Mouse (Mus musculus): ENCODE measurements around the gene Myl6b.
"Not testable (repeated sequence)": the region's sequence is repeated elsewhere in the genome, so short reads cannot be mapped to it uniquely, and the experiment has no call there.

The Myl6b gene

GRCm38 (mm10) chr10:128516677-128517076 lies 18.2 kb upstream of the Myl6b start:
- no peak for DNase-seq

- DNase-seq, result no peak
Measured at GRCm38 (mm10) chr10:128516029-128516428, 17.5 kb upstream of the Myl6b start.

- no peak for DNase-seq
Measured at GRCm38 (mm10) chr10:128515044-128515443, 16.6 kb upstream of the Myl6b start.

GRCm38 (mm10) chr10:128511761-128512160 lies 13.3 kb upstream of the Myl6b start:
- DNase-seq, result no peak

- DNase-seq, result no peak
Measured at GRCm38 (mm10) chr10:128511189-128511588, 12.7 kb upstream of the Myl6b start.

GRCm38 (mm10) chr10:128510301-128510700 lies 11.8 kb upstream of the Myl6b start:
- DNase-seq, result no peak

- DNase-seq, result no peak
Measured at GRCm38 (mm10) chr10:128509831-128510230, 11.3 kb upstream of the Myl6b start.

- no peak for DNase-seq
Measured at GRCm38 (mm10) chr10:128509203-128509602, 10.7 kb upstream of the Myl6b start.

- no peak for DNase-seq
Measured at GRCm38 (mm10) chr10:128508260-128508659, 9.8 kb upstream of the Myl6b start.

- DNase-seq, result no peak
Measured at GRCm38 (mm10) chr10:128505974-128506373, 7.5 kb upstream of the Myl6b start.

GRCm38 (mm10) chr10:128505371-128505667 lies 6.8 kb upstream of the Myl6b start:
- DNase-seq, result not testable (repeated sequence)

GRCm38 (mm10) chr10:128504641-128505370 lies 6.3 kb upstream of the Myl6b start:
- no peak for DNase-seq

GRCm38 (mm10) chr10:128504012-128504411 lies 5.5 kb upstream of the Myl6b start:
- DNase-seq, result no peak

GRCm38 (mm10) chr10:128503532-128503931 lies 5.0 kb upstream of the Myl6b start:
- DNase-seq, result no peak

- no peak for DNase-seq
Measured at GRCm38 (mm10) chr10:128502341-128502740, 3.9 kb upstream of the Myl6b start.

- DNase-seq, result peak; percentile 70
Measured at GRCm38 (mm10) chr10:128499116-128499671, 709 bp upstream of the Myl6b start.

GRCm38 (mm10) chr10:128497134-128497737 lies 1.2 kb downstream of the Myl6b start:
- no peak for DNase-seq

- DNase-seq, result no peak
Measured at GRCm38 (mm10) chr10:128496509-128497077, 1.9 kb downstream of the Myl6b start.

GRCm38 (mm10) chr10:128495903-128496302 lies 2.6 kb downstream of the Myl6b start:
- DNase-seq, result no peak

GRCm38 (mm10) chr10:128495270-128495669 lies 3.2 kb downstream of the Myl6b start:
- DNase-seq, result no peak

GRCm38 (mm10) chr10:128494667-128495245 lies 3.7 kb downstream of the Myl6b start:
- DNase-seq, result no peak

GRCm38 (mm10) chr10:128493695-128494666 lies 4.5 kb downstream of the Myl6b start, which contains the start of gene Myl6:
Myl6 (minus strand) TSS chr10:128494145.
- peak; percentile 99 for DNase-seq

Measured in kidney, postnatal 14 days (tissue).